Mouse (Mus musculus) cerebellum, adult 8-10 months (tissue): ENCODE results near the gene Ptx3.
"Not testable (repeated sequence)": the region's sequence is repeated elsewhere in the genome, so short reads cannot be mapped to it uniquely, and the experiment has no call there.

Experiments used
- DNase-seq: peaks from one replicate; pipeline ENCODE4 v3.0.0; 2022

Ptx3 gene

DNA sequence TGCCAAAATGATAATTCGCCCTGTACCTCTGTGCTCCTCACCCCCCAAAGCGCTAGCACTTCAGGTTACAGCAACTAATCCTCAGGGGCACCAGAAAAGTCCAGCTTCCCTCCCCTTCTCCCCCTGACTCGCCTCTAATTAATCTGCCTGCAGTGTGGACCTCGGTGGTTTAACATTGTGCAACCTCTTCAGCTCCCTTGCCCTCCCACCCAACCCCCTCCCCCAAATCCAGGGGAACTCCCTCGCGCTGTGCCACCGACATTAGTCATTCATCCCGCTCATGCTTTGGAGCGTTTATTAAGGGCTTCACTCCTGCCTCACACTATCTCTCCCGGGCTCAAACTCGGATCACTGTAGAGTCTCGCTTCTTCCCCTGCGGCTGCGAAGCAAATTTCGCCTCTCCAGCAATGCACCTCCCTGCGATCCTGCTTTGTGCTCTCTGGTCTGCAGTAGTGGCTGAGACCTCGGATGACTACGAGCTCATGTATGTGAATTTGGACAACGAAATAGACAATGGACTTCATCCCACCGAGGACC lies at the start of gene Ptx3:
Gene Ptx3, plus strand, starts transcription at position 256 of the 537 bp plus-strand sequence.
- no peak for DNase-seq

DNA sequence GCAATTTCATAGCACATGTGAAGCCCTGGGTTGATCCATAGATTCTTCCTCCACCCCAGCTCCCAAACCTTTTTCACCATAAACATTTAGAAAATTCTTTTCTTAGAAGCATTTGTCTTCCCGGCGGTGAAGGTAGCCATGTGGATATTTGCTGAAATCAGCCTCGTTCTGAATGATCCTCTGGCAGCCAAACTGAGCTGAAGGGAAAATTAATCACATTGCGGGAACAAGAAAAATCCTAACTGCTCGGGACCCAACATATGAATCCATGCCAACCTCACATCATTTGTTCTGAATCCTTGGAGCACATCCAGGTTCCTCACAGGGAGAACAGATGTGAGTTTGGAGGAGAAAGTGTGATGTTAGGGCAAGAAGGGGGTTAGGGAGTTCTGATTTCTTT lies 46.8 kb upstream of the Ptx3 start:
- DNase-seq: no peak

DNA sequence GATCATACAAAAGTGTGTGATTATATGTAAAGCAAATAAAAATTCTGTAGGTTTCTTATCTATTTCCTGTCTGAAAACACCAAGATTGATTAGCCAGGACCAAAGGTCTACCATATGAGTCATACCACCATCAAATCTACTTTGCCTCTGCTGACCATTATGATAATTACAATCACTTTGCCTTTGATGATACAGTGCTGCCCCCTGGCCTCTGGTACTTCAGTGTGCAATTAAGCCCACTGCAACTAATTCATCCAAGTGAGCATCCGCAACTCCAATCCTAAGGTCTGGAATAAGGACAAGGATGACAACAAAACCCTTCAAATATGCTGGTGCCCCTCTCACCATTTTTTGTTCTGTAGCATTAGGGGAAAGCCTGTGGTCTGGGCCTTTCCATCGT lies 40.1 kb upstream of the Ptx3 start:
- no peak for DNase-seq

DNA sequence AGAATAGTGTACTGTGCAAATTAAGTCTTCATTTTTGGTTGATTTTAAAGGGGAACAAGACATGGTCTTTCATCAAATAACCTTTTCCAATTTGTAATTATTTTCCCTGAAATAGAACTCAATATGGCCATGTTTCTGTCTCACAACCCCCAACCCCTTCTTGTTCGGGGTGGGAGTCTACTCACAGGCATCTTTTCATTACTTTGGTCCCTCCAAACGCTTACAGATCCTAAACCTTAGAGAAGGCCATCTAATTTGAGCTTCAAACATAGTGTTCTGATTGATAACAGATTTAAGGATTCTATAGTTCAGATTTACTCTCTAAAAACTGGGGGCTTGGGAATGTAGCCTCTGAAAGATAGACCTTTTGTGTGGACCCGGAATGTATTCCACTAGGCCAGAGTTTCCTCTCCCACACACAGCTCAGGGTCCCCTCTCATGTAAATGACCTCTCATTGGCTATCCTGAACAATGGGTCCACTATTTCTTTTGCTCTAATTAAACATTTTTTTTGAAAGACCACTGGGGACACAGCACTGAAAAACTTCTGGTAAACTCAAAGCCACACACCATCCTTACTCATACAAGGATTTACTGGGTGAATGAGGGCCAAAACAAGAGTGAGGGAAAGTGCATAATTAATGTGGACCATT lies 25.7 kb upstream of the Ptx3 start:
- DNase-seq: no peak

DNA sequence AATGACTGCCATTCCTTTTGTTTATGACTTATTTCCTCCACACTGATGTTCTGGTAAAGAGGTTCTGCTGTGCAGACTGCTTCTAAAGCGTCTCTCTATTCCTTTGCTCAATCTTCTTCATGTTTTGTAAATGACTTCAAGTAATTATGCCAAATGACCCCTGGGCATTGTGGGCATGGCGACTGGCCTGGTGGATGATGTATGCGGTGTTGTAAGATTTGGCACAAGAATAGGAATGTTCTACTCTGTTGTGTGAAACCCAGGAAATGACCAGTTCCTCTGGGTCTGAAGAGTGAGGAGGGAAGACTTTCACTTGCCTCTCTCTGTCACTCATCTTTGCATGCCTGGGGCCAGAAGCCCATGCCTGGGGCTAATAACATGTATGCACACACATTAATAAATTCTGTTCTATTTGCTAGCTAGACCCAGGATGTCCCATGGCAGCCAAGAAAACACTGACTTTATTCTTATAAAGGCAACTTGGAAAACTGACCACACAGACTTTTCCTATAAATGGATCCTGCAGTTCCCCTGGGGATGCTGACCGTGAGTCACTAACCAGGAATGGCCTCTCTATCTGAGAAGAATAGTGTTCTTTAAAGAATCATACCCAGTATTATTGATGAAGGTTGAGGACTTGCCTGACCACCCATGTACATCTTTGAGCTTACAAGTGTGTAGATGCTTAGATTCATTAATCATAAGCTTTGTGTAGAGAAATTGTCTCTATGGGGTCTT lies 10.7 kb upstream of the Ptx3 start:
- DNase-seq: no peak

DNA sequence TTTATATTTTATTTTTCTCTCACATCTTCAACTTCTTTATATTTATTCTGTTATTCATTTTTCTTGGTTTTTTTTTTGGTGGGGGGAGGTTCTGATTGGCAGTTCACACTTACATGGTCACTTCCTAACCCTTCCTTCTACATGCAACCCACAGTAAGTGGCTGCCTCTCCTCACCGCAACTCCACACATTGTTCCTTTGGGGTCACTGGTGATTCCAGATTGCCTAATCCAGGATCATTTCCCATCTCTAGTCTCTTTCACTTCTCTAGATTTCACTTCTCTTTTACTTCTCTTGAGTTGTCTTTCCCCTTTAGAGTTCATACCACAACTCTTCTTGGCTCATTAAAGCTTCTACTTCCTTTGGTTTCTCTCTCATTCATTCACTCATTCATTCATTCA lies 6.2 kb upstream of the Ptx3 start:
- no peak for DNase-seq

DNA sequence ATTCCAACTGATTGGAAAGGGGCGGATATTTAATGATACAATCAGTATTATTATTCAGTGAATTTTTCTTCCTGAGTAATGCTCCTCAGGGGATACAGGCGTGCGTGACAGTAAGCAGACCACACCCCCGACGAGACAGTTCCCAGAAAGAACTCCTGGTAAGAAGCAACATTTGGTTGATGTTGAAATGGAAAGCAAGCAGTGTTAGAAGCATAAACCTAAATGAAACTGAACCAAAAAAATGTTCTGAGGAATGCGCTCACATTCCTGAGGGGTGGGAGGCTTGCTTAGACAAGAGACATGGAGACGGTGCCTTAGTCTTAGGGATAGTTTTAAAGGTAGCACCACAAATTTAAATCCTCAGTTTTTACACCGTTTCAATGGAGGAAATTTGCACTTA lies 4.0 kb upstream of the Ptx3 start:
- no peak for DNase-seq

DNA sequence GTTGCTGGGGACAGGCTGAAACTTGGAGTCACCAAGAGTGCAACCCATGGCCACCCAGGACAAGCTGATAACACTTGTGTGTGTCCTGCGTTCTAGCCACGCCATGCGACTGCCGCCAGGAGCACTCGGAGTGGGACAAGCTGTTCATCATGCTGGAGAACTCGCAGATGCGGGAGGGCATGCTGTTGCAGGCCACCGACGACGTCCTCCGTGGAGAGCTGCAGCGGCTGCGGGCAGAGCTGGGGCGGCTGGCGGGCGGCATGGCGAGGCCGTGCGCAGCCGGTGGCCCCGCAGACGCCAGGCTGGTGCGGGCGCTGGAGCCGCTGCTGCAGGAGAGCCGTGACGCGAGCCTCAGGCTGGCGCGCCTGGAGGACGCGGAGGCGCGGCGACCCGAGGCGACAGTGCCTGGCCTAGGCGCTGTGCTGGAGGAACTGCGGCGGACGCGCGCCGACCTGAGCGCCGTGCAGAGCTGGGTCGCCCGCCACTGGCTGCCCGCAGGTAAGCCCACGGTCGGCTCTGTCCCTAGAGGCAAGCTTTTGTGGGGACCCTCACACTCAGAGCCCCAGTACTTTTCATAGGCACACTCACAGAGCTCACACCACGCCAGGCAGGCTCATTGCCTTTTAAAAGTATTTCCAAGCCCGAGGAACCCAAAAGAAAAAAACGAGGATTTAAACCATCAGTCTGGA lies 988 bp downstream of the Ptx3 start:
- no peak for DNase-seq

DNA sequence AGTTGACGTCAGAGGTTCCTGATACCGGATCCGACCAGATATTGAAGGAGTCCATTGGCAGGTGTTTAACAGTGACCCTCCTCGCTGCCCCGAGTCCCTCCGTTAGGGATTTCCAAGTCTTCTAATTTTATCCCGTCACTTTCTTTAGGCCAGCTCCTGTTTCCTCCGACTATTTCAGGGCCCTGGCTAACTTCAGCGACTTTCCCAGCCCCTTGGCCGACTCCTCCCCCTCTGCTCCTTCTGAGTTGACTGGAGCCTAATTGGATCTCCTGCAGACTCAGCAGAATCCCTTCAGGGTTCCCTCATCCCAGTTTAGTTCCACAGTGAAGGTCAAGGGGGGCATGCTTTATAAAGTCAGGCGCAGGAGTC lies 1.5 kb downstream of the Ptx3 start:
- no peak for DNase-seq

DNA sequence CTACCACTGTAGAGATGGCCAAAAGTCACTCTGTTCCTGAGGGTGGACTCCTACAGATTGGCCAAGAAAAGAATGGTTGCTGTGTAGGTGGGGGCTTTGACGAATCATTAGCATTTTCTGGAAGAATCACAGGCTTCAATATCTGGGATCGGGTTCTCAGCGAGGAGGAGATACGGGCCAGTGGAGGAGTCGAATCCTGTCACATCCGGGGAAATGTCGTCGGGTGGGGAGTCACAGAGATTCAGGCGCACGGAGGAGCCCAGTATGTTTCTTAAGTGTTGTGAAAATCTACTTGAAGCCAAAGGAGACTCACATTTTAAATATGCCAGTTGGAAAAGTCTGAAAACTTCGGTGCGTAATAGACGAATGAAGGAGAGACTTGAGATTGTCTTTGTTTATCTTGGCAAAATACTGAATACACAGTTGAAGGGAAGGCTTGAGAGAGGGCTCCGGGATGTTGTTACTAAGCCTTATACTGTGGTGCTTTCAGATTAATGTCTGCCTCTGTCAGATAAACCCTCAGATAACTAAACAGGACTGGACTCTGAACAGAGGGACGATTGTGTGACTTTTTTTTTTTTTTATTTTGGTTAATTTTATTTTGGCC lies 5.3 kb downstream of the Ptx3 start:
- no peak for DNase-seq

DNA sequence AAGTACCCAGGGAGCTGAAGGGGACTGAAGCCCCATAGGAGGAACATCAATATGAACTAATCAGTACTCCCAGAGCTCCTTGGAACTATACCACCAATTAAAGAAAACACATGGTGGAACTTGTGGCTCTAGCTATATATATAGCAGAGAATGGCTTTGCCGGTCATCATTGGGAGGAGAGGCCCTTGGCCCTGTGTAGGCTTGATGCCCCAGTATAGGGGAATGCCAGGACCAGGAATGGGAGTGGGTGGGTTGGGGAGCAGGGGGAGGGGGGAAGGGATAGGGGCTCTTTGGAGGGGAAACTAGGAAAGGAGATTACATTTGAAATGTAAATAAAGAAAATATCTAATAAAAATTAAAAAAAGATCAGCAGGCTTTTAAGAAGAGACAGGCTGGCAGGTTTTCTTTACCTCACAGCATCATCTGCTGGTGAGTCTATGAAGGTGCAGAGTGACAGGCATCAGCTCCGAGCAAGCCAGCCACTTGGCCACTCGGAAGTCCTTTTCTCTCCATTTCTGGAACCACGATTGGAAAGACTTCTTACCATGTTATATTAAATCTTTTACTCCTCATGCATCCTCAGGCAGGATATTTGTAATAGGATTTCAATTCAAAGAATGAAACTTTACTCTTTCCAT lies 16.6 kb downstream of the Ptx3 start:
- not testable (repeated sequence) for DNase-seq

DNA sequence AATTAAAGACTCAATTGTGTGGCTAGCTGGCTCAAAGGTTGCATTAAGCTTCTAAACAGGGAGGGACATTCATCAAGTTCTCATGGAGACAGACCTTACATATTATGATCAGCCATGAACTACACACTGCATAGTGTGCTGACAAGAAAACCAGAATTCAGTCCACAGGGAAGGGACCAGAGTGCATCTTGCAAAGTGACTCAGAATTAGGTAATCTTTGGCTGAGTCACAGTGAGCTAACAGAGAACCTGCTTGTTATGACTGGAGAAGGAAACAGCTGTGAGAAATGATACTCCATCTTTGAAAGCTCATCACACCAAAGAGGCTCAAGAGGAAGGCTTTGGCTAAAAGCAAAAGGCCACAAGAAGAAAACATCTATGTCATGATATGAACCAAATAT lies 20.8 kb downstream of the Ptx3 start:
- no peak for DNase-seq

DNA sequence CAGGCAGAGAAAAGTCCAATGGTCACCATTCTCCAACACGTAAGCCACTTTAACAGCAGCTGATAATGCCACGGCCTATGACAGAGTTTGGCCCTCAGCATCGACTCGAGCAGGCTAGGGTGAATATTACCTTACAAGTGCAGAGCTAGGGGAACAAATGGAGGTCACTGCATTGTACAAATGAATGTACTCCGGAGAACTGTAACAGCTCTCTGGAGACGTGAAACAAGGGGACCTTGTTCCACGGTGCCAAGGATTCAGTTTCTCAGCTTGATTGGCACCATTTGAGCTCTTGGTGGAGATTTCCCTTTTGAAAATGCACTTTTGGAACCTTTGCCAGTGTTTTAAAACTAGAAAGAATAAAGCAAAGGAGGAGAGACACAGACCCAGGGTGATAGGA lies 32.1 kb downstream of the Ptx3 start:
- no peak for DNase-seq

DNA sequence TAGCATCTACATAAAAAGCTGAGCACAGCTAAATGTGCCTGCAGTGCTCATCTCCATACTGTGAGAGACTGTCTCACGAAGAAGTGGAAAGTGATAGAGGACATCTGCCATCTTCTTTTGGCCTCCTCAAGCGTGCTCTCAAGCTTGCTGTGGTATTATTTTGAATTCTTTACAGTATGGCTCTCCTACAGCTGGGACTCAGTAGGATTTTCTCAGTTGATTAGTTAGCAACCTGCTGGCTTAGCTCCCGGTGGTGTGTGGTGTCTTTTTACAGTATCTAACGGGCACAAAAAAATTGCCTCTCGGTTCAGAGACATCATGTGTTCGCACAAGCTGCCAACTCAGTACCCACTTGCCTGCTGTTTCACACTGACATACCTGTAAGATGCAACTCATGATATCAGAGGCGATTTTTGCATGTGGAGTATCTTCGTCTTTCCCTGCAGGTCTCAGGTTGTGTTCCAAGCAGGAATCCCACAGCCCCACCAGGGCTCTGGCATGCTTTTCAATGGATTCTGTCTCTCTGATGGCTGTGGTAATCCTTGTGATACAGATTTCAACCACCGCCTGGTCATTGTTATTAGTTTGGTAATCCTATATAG lies 34.9 kb downstream of the Ptx3 start:
- no peak for DNase-seq

DNA sequence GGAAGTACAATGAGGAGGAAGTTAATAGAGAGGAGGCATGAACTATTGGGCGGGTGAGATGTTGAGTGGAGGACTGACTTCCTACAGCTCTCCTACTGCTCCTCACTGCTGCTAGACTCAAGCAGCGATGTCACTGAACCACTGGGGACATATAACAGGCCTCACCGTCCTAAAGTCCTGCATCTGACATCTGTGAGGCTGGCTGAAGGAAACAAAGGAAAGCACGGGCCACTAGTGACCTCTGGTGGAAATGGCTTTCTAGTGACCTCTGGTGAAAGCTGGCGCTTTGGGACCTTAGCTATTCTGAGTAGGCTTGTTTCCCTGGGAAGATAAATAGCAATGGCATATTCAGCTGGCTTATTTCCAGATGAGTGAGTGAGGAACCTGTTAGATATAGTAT lies 42.6 kb downstream of the Ptx3 start:
- no peak for DNase-seq

DNA sequence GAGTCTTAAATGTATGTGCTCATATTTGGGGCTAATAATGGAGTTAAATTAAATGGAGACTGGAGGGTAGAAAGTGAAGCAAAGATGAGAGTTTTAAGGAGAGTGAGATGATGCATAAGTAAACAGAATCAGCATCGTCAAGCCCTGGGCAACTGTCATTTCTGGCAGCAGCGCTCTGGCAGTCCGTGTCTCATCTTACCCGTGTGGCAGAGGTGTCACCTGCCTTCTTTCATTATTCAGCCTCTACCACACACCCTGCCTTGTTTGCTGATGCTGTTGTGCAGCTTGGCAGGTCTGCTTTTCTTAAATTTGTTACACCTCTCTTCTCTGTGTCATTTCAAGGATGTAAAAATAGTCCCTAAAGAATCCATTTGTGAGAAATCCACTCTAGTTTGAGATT lies 43.6 kb downstream of the Ptx3 start:
- DNase-seq: no peak
